Mouse (Mus musculus) lung, embryonic 15.5 days (tissue): Measurements from ENCODE around the gene Dnase2a. TPM values are rescaled to one million over a fixed set of nuclear protein-coding genes. Genes with fewer than 3 reads are reported as not detected.
A peak's percentile ranks its signal among the peaks of the same experiment; 100 is the strongest.

ENCODE experiments used
- ATAC-seq: fragments of 200-750 bp; cut with Nextera tagmentation; 2 replicates; pipeline ENCODE4 v1.8.0; 2017; ENCODE audit warnings: moderate number of reproducible peaks, borderline replicate concordance; ENCODE audit not compliant: low FRiP score, low TSS enrichment; ENCODE audit errors: extremely low read depth
- H3K27ac ChIP-seq: fragments of 300-500 bp; sonication (generic); 2 replicates; pipeline ENCODE4 v1.5.1; 2015; ENCODE audit warnings: moderate library complexity, mild to moderate bottlenecking, inconsistent platforms
- H3K27me3 ChIP-seq: fragments of 300-500 bp; sonication (generic); 2 replicates; pipeline ENCODE4 v1.6.1; 2015; ENCODE audit warnings: inconsistent platforms
- H3K36me3 ChIP-seq: fragments of 300-500 bp; sonication (generic); 2 replicates; pipeline ENCODE4 v1.6.1; 2015; ENCODE audit warnings: inconsistent platforms
- H3K4me1 ChIP-seq: fragments of 300-500 bp; sonication (generic); 2 replicates; pipeline ENCODE4 v1.6.1; 2015; ENCODE audit warnings: inconsistent platforms
- H3K4me2 ChIP-seq: fragments of 300-500 bp; sonication (generic); 2 replicates; pipeline ENCODE4 v1.6.1; 2015; ENCODE audit warnings: inconsistent platforms, mild to moderate bottlenecking, moderate library complexity
- H3K4me3 ChIP-seq: fragments of 300-500 bp; sonication (generic); 2 replicates; pipeline ENCODE4 v1.5.1; 2015; ENCODE audit warnings: mild to moderate bottlenecking, inconsistent platforms
- H3K9ac ChIP-seq: fragments of 300-500 bp; sonication (generic); 2 replicates; pipeline ENCODE4 v1.6.1; 2015; ENCODE audit warnings: inconsistent platforms
- H3K9me3 ChIP-seq: fragments of 300-500 bp; sonication (generic); 2 replicates; pipeline ENCODE4 v1.6.1; 2016; ENCODE audit warnings: inconsistent platforms
- WGBS: fragments of 180-500 bp; shearing (Covaris S2); methylation state at CpG from one replicate; pipeline ENCODE4 v1.1.7; 2015; 5-methylcytosine and 5-hydroxymethylcytosine counted together
- polyA plus RNA-seq: library from polyadenylated mRNA; unstranded; fragments of >200 nt; fragmentation: Nextera tagmentation; extraction: Ambion mirVana; gene quantifications from 2 replicates; pipeline ENCODE4 v1.2.1, GENCODE M21; 2015

The Dnase2a gene
- polyA plus RNA-seq, 1 experiment from 2014 or later, result 15.4 TPM

- Histone ChIP-seq H3K27me3 (peaks cover 76% of the 10 kb centered on the region), H3K4me3 (no peak overlapping the region)
- 20% methylated on average over 4 of the region's 4 CpGs for WGBS
These were observed 35.3 kb downstream of the Dnase2a start for GRCm38 (mm10) chr8:84943699-84944098.

GRCm38 (mm10) chr8:84944478-84945160 is 36.3 kb downstream of the Dnase2a start:
- peaks cover 22% of the 10 kb centered on the region for H3K4me1 ChIP-seq
- no peak overlapping the region; the same call in 1 of the 2 replicates for H3K4me3 ChIP-seq
- ATAC-seq, result no peak
- H3K36me3 ChIP-seq, result no peaks in the 10 kb centered on the region
- 3% methylated on average over 26 of the region's 26 CpGs for WGBS
- H3K9me3 ChIP-seq, result no peaks in the 10 kb centered on the region
- H3K27ac ChIP-seq, result no peak overlapping the region
- 0 out of 2 replicates have a peak overlapping the region, but pooled peaks have one; percentile 7 for H3K4me2 ChIP-seq
- H3K9ac ChIP-seq, result no peak overlapping the region
- H3K27me3 ChIP-seq, result peaks cover 71% of the 10 kb centered on the region

More at GRCm38 (mm10) chr8:84943699-84944098, 35.3 kb downstream of the Dnase2a start:
- ATAC-seq, result no peak
- Histone ChIP-seq H3K4me2 (no peak overlapping the region), H3K4me1 (peaks cover 22% of the 10 kb centered on the region), H3K9ac (no peak overlapping the region), H3K36me3 (no peaks in the 10 kb centered on the region), H3K27ac (no peak overlapping the region), H3K9me3 (no peaks in the 10 kb centered on the region)

GRCm38 (mm10) chr8:84945235-84945632 is 36.9 kb downstream of the Dnase2a start:
- Histone ChIP-seq H3K4me1 (peaks cover 22% of the 10 kb centered on the region), H3K36me3 (no peaks in the 10 kb centered on the region), H3K9ac (no peak overlapping the region), H3K4me3 (peak overlapping the region; percentile 41; the same call in 1 of the 2 replicates), H3K4me2 (peak overlapping the region; percentile 78), H3K27ac (no peak overlapping the region), H3K9me3 (no peaks in the 10 kb centered on the region), H3K27me3 (peaks cover 77% of the 10 kb centered on the region)
- no peak for ATAC-seq
- 5% methylated on average over 11 of the region's 11 CpGs for WGBS

GRCm38 (mm10) chr8:84945633-84946527 is 37.5 kb downstream of the Dnase2a start:
- Histone ChIP-seq H3K4me2 (peak overlapping the region; percentile 78), H3K36me3 (no peaks in the 10 kb centered on the region), H3K4me1 (peaks cover 22% of the 10 kb centered on the region), H3K9me3 (no peaks in the 10 kb centered on the region), H3K27ac (no peak overlapping the region), H3K4me3 (peak overlapping the region; percentile 41), H3K27me3 (peaks cover 82% of the 10 kb centered on the region), H3K9ac (no peak overlapping the region)
- peak; percentile 35; the same call in 1 of the 2 replicates for ATAC-seq
- WGBS, result under 1% methylated on average over 49 of the region's 67 CpGs

- Histone ChIP-seq H3K9ac (no peak within 1 kb of the TSS), H3K27ac (no peak within 1 kb of the TSS), H3K36me3 (no peaks in the 10 kb centered on the region), H3K4me2 (peak within 1 kb of the TSS; percentile 78), H3K4me1 (peaks cover 22% of the 10 kb centered on the region), H3K9me3 (no peaks in the 10 kb centered on the region), H3K4me3 (peak within 1 kb of the TSS; percentile 41), H3K27me3 (peaks cover 86% of the 10 kb centered on the region)
- WGBS, result 10% methylated on average over 17 of the region's 17 CpGs
- ATAC-seq, result peak; percentile 45; the same call in 1 of the 2 replicates
These were observed 38.3 kb downstream of the Dnase2a start, which contains the start of gene Rtbdn for GRCm38 (mm10) chr8:84946528-84947240. Gene Rtbdn, plus strand, starts transcription at chr8:84946991.

GRCm38 (mm10) chr8:84947241-84947545 is 38.8 kb downstream of the Dnase2a start:
- peaks cover 86% of the 10 kb centered on the region for H3K27me3 ChIP-seq

GRCm38 (mm10) chr8:84949753-84950152 is 41.4 kb downstream of the Dnase2a start:
- 19% methylated on average over 12 of the region's 12 CpGs for WGBS
- Histone ChIP-seq H3K4me3 (no peak overlapping the region), H3K9me3 (no peaks in the 10 kb centered on the region), H3K36me3 (no peaks in the 10 kb centered on the region), H3K4me1 (peaks cover 27% of the 10 kb centered on the region), H3K27me3 (peaks cover 76% of the 10 kb centered on the region), H3K4me2 (no peak overlapping the region), H3K27ac (no peak overlapping the region), H3K9ac (no peak overlapping the region)
- no peak for ATAC-seq

More at GRCm38 (mm10) chr8:84947241-84947545, 38.8 kb downstream of the Dnase2a start:
- no peak overlapping the region for H3K4me2 ChIP-seq
- H3K9me3 ChIP-seq, result no peaks in the 10 kb centered on the region
- no peak overlapping the region for H3K4me3 ChIP-seq
- H3K4me1 ChIP-seq, result peaks cover 22% of the 10 kb centered on the region
- H3K9ac ChIP-seq, result no peak overlapping the region
- ATAC-seq, result no peak
- WGBS, result 12% methylated on average over 9 of the region's 9 CpGs
- no peak overlapping the region for H3K27ac ChIP-seq
- no peaks in the 10 kb centered on the region for H3K36me3 ChIP-seq

- H3K27me3 ChIP-seq, result peaks cover 48% of the 10 kb centered on the region
- 7% methylated on average over 18 of the region's 18 CpGs for WGBS
- no peak overlapping the region for H3K4me2 ChIP-seq
- peak; percentile 13; the same call in 1 of the 2 replicates for ATAC-seq
- no peak overlapping the region for H3K9ac ChIP-seq
- no peaks in the 10 kb centered on the region for H3K9me3 ChIP-seq
- peaks cover 6% of the 10 kb centered on the region; the same call in 1 of the 2 replicates for H3K4me1 ChIP-seq
- no peak overlapping the region for H3K27ac ChIP-seq
- H3K36me3 ChIP-seq, result peaks cover 7% of the 10 kb centered on the region; the same call in 1 of the 2 replicates
- no peak overlapping the region for H3K4me3 ChIP-seq
These were observed 44.4 kb downstream of the Dnase2a start for GRCm38 (mm10) chr8:84952612-84953255.

- Histone ChIP-seq H3K27ac (no peak overlapping the region), H3K9me3 (no peaks in the 10 kb centered on the region), H3K36me3 (peaks cover 10% of the 10 kb centered on the region; the same call in 1 of the 2 replicates), H3K27me3 (peaks cover 16% of the 10 kb centered on the region), H3K9ac (no peak overlapping the region), H3K4me2 (no peak overlapping the region), H3K4me3 (no peak overlapping the region), H3K4me1 (peaks cover 6% of the 10 kb centered on the region; the same call in 1 of the 2 replicates)
- no peak for ATAC-seq
- WGBS, result 45% methylated on average over 2 of the region's 2 CpGs
These were observed 48.4 kb downstream of the Dnase2a start for GRCm38 (mm10) chr8:84956768-84957167.

GRCm38 (mm10) chr8:84959811-84960210 is 51.5 kb downstream of the Dnase2a start:
- no peak overlapping the region for H3K27ac ChIP-seq
- peaks cover 1% of the 10 kb centered on the region for H3K4me1 ChIP-seq
- no peak overlapping the region for H3K9ac ChIP-seq
- H3K4me3 ChIP-seq, result no peak overlapping the region
- no peaks in the 10 kb centered on the region for H3K9me3 ChIP-seq
- no peaks in the 10 kb centered on the region for H3K27me3 ChIP-seq
- peaks cover 16% of the 10 kb centered on the region for H3K36me3 ChIP-seq
- H3K4me2 ChIP-seq, result no peak overlapping the region
- ATAC-seq, result no peak
- 89% methylated on average over 7 of the region's 7 CpGs for WGBS

- ATAC-seq, result no peak
- H3K4me2 ChIP-seq, result no peak overlapping the region
- no peak overlapping the region for H3K27ac ChIP-seq
These were observed 55.6 kb downstream of the Dnase2a start for GRCm38 (mm10) chr8:84963952-84964351.

More at GRCm38 (mm10) chr8:84963952-84964351, 55.6 kb downstream of the Dnase2a start:
- H3K27me3 ChIP-seq, result no peaks in the 10 kb centered on the region
- no peaks in the 10 kb centered on the region for H3K9me3 ChIP-seq
- peaks cover 8% of the 10 kb centered on the region for H3K36me3 ChIP-seq
- H3K4me1 ChIP-seq, result peaks cover 28% of the 10 kb centered on the region
- WGBS, result 87% methylated on average over 4 of the region's 4 CpGs
- H3K4me3 ChIP-seq, result no peak overlapping the region
- no peak overlapping the region for H3K9ac ChIP-seq
